Mouse (Mus musculus): ENCODE measurements at regions not wholly inside any gene's neighbourhood (a gene's known extent, or its start where the extent isn't known, plus 50 kb on each side); places are given as distances from the start of the nearest gene placed in this dataset.

- no peak for DNase-seq (ENCODE audit: low read depth, low spot score)
Measured at GRCm38 (mm10) chr1:121049684-121050083, 282.7 kb downstream of the Insig2 start.

DNA sequence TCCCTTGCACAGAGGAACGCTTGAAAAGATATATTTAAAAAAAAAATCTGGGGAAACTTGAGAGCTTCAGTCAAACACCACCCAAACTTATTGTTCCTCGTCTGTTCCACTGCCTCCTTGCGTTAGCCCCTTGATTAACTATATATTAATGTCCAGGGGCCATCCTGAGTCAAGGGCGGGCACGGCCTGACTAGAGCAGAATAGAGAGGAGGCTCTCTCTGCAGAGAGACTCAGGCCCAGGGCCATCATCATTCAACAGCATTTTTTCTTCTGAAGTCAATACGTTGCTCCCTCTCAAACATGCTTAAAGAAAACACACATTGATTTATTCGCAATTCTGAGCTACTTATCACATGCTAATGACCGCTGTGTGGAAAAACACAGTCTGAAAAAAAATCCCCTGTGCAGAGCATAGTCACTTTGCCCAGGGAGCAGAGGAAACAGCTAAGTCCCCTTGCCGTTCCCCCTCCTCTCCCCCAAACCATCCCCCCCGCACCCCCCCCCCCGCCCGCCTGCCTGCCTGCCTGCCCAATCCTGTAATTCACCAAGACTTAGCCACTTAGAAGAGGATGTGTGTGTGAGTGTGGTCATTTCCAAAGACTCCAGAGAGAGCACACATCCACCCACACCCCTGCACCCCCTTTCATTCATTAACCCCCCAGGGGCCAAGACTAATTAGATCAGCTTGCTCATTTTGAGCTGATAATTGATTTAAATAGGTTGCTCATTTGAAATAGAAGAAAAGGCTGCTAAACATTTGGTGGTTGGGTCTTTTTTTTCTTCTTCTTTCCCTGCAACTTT, 281.5 kb downstream of the Insig2 start:
- no peak for DNase-seq (ENCODE audit: low read depth, low spot score)

GRCm38 (mm10) chr1:121051496-121052119, 280.8 kb downstream of the Insig2 start:
- no peak for DNase-seq (ENCODE audit: low read depth, low spot score)

DNA sequence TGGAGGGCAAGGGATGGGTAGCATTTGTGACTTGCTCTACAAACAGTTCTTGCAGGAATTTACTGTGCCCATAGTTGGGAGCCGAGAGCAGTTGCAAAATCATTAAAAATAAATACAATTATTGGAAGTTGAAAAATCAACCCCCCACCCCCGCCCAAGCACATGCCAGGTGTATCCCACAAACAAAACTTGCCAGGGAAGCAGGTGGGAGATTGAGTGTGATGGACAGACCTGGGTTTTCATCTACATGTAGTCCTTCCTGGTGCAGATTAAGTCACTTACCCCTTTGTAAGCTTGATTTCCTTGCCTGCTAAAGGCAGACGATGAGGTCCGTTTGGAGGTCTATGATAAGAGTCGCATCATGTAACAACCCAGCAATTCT, 280.3 kb downstream of the Insig2 start:
- DNase-seq (ENCODE audit: low read depth, low spot score) = no peak

- no peak for DNase-seq (ENCODE audit: low read depth, low spot score)
Measured at GRCm38 (mm10) chr1:121053692-121054091, 278.7 kb downstream of the Insig2 start.

DNA sequence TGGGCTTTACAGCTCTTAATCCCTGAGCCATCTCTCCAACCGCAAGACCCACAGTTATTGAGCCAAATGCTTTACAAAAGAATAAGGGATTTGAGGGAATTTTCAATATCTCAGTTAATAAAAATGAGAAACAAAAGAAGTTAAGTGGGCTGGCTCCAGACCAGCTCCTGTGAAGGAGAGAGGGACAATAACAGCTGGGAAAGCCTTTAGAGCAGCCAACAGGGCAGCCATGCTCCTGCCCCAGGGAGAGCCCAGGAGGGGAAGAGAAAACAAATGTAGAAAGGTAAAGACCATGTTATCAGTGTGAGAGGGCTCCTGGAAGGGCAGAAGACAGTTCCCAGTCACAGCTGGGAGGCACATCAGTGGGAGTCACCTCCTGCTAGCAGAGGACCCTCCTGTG, 257.8 kb downstream of the Insig2 start:
- no peak for DNase-seq (ENCODE audit: low read depth, low spot score)

GRCm38 (mm10) chr1:121082839-121083238, 249.6 kb downstream of the Insig2 start:
- DNase-seq (ENCODE audit: low read depth, low spot score) = no peak

DNA sequence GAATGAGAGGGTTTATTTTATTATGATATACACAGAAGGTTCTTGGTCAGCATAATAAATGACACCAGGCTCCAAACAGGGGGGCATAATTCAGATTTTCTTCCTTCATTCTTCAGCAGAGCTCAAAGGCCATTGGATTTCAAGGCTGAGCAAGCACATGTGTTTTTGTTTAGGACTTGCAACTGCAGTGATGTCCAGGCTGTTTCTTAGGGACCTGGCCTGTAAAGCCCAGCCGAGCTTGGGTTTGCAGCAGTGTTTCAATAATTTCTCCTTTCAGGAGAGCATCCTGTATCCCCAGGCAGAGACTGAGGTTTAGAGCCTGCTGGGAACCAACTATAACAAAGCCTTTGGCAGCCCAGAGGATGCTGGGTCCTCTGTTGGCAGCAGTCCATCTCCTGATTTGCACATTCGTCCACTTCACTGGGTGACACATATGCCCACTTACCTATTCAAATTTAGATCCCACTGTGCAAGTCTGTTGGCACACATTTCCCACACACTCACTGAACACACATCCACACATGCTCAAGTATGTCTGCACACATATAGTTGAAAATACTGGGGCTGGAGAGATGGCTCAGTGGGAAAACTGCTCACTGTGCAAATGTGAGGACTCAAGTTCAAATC, 247.2 kb downstream of the Insig2 start:
- DNase-seq (ENCODE audit: low read depth, low spot score) = no peak

DNA sequence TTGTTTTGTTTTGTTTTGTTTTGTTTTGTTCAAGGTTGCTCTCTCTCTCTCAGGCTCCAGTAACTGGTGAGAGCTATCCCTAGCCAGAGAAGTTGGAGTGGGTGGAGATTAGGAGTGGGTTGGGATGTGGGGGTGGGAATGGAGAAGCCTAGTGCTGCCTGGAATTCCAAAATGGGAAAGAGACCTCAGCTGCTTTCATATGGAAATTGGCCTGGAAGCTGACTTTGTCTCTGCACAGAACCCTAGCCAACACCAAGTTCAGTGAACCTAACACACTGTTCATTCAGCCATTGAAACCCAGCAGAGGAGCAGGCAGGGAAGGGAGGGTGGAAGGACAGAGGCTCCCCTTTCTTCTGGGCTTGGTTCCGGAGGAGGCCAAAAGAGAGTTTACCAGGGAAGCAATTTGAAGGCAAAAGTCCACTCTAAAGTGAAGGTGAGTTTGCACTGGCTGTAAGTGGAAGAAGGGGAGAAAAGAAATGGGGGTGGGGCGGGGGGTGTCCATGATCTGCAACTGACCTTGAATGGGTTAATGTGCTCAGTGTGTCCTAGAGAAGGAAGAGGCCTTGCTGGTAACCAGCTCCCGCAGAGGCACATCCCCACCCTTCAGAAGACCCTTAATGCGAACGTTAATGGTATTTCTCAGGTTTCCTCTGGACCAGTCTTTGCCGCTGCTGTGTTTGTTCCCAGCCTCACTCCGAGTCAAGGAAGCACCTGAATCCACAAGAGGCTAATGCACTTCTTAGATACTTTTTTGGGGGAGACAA, 245.1 kb downstream of the Insig2 start:
- peak; percentile 46 for DNase-seq (ENCODE audit: low read depth, low spot score)

- no peak for DNase-seq (ENCODE audit: low read depth, low spot score)
Measured at GRCm38 (mm10) chr1:121090628-121091027, 241.8 kb downstream of the Insig2 start.

DNA sequence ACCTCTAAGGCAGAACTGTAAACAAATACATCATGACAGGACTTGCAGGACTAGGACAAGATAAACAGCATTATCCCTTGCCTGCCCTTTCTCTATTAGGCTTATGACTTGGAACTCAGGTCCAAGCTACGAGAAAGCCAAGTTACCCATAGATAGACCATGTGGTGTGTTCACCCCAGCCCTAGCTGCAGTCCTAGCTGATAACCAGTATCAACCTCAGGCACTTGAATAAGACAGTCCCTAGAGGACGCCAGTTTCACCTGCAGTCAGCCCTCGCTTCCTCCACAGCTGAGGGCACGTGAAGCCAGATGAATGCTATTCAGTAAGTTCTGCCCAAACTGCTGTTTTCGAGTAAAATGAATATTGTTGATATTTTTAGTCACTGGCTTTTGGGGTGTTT, 239.5 kb downstream of the Insig2 start:
- no peak for DNase-seq (ENCODE audit: low read depth, low spot score)

DNA sequence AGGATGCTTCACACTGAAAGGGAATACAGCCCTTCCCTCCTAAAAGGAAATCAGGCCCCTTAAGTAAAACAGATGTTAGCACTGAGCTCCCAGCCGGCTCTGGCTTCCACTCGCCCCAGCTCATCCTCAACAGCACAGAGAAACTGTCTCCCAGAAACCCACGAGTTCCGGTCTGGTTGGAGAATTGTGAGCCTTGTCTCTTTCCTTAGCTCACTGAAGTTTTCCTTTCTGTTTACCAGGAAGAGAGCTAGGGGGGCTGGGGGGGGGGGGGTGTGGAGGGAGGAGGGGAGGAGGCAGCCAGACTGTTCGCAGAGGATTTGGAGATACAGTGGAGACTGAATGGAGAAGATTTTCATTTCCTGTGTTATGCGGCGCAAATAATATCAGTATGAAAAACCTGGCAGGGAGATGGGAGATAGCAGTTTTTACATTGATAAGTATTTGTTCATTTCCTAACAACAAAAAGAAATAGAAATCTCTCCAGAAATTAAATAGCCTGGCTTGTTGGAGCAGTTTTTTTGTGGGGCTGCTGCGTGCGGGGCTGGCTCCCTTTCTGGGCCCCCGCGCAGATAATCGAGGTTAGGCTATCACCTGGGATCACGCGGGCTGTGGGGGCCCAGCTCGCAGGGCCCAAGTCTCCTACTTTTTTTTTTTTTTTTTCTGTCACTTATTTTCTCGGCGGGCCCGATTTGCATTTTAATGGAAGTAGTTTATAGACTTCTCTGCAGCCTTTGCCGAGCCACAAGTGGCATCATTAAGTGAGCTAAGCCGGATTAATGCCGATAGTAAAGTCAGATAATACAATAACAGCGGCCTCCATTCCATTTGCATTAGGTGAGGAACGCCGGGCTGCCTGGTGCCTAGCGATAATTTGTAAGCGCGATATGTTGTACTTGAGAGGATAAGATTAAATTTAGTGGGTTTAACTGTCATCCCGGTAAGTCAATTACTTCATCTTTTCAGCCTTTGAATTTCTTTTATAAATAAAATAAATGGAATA, 235.5 kb downstream of the Insig2 start:
- DNase-seq (ENCODE audit: low read depth, low spot score) = no peak

DNA sequence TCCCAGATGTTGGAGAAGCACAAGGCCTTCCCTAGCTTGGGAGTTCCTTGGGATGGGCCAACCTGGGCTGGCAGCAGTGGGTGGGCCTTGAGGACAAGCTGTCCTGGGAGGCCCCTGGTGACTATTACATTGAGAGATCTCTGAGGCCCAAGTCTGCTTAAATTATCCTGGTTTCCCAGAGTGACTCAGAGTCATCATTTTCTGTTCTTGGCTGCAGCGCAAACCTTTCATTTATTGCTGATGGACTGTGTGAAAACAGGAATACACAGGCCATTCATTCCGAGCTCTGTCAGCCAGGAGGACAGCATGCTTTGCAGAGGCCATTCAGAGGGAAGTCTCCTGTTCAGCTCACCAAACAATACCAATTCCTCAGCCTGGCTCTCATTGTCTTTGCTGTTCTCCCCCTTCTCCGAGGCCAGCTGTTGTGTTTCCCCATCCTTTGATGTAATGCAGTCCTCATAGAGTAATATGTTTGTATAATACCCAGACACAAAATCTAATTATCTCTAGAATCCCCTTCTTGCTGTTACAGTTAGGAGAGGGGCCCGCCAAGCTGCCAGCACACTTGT, 220.5 kb downstream of the Insig2 start:
- DNase-seq (ENCODE audit: low read depth, low spot score) = no peak

- no peak for DNase-seq (ENCODE audit: low read depth, low spot score)
Measured at GRCm38 (mm10) chr1:121112464-121112863, 219.9 kb downstream of the Insig2 start.

- DNase-seq (ENCODE audit: low read depth, low spot score) = no peak
Measured at GRCm38 (mm10) chr1:121116626-121117025, 215.8 kb downstream of the Insig2 start.

DNA sequence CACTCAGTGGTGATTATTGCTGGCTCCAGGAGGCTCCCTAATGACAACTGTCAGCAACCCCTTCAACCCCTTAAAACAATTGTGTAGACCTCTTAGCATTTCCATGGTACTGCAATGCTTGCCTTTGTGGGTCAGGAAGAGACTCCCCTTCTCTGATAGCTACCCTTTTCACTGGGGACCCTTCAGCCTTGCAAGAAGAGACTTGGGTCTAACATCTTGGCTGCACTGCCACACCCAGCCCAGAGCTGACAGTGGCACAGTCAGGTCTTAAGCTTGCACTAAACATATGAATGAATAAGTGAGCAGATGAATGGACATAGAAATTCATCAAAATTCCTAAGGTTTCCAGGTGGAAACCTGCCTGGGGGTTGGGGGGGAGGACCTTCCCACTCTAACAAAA, 209.0 kb downstream of the Insig2 start:
- no peak for DNase-seq (ENCODE audit: low read depth, low spot score)

DNA sequence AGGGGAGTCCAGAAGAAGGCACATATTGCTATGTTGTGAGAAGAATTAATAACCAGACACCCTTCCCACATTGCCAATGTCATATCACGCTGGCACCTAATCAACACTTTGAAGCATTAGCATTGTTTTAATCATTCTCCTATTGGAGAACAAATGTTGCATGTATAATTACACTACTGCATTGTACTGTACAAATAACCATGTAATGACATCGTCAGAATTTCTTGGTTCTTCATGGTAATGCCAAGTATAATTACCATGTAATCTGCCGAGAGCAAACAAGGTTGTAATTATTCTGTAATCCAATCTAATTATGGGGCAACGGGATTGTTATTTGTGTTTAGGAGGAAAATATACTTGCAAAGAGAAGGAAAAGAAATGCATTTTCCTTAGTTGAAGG, 196.1 kb downstream of the Insig2 start:
- no peak for DNase-seq (ENCODE audit: low read depth, low spot score)

- DNase-seq (ENCODE audit: low read depth, low spot score) = no peak
Measured at GRCm38 (mm10) chr1:121136846-121137245, 195.5 kb downstream of the Insig2 start.

DNA sequence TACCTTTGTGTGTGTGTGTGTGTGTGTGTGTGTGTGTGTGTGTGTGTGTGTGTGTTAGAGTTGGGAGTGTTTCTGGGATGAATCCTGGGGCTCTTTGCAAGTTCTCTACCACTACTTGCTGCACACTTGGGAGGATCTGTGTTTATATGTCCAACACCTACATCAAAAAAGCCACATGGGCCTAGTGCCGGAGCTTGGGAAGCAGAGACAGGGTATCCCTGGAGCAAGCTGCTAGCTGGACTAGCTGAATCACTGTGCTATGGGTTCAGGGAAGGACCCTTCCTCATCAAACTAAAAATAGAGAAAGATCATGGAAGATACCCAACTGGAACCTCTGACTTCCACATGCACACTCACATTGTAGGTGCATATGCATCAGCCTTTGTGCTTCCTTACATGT, 187.4 kb downstream of the Insig2 start:
- DNase-seq (ENCODE audit: low read depth, low spot score) = no peak

- no peak for DNase-seq (ENCODE audit: low read depth, low spot score)
Measured at GRCm38 (mm10) chr1:121153476-121153875, 178.9 kb downstream of the Insig2 start.

DNA sequence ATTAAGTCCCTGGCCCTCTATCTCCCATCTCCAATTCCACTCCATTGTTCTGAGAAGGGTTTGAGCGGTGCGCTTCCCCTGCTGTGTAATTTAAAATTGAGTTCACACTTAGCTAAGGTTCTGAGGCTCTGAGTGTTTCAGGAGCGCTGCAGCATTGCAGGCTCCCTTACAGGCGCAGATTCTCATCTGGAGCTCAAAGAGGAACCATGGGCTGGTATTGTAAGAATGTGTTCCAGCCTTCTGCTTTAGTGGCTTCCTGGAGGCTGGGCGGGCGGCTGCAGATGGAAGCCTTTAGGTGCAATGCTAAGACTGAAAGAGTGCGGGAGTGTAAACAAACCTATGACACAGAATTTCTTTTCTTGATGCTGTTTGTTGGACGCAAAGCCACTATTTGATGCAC, 177.8 kb downstream of the Insig2 start:
- no peak for DNase-seq (ENCODE audit: low read depth, low spot score)

Measured in brain, embryonic 18.5 days (tissue).